Mouse (Mus musculus) CH12.LX (cell line): ENCODE measurements around the gene Cntrob. TPM values are rescaled to one million over a fixed set of nuclear protein-coding genes. Genes with fewer than 3 reads are reported as not detected.
A peak's percentile ranks its signal among the peaks of the same experiment; 100 is the strongest.

Experiments
- DNase-seq: peaks from one replicate; pipeline ENCODE4 v3.0.0-alpha.2; 2013; ENCODE audit errors: extremely low read depth
- H3K27ac ChIP-seq: 2 replicates; pipeline ENCODE4 v1.5.1; 2012; ENCODE audit warnings: low read depth, mild to moderate bottlenecking, control low read depth, moderate library complexity; ENCODE audit not compliant: insufficient read depth
- H3K27me3 ChIP-seq: replicated peaks from 2 replicates; pipeline ENCODE3; 2012; ENCODE audit warnings: inconsistent platforms
- H3K36me3 ChIP-seq, 2 experiments: replicated peaks in 1 of 2; 2 replicates each; pipeline versions ENCODE3 to v1.6.1; 2012; ENCODE audit warnings: inconsistent platforms in 1 of 2, low read length in 1 of 2, mild to moderate bottlenecking in 1 of 2, mixed read lengths in 1 of 2, moderate library complexity in 1 of 2; ENCODE audit not compliant: control insufficient read depth in 1 of 2, insufficient read depth in 1 of 2
- H3K4me1 ChIP-seq, 2 experiments: 2 replicates each; pipeline ENCODE4 v1.6.1; 2012; ENCODE audit warnings: inconsistent platforms in 1 of 2, moderate library complexity in 1 of 2; ENCODE audit not compliant: insufficient read depth in 2 of 2, control insufficient read depth in 1 of 2
- H3K4me2 ChIP-seq: 2 replicates; pipeline ENCODE4 v1.6.1; 2012; ENCODE audit warnings: low read depth, mild to moderate bottlenecking, control low read depth; ENCODE audit not compliant: poor library complexity, insufficient read depth, severe bottlenecking
- H3K4me3 ChIP-seq, 3 experiments: fragments of 150-350 bp in 1 of 3; sonication (generic) in 1 of 3; replicated peaks in 1 of 3; 2 replicates each; pipeline versions ENCODE3 to v1.5.1; 2011 to 2012; ENCODE audit warnings: low read depth in 2 of 3, low read length in 2 of 3, mild to moderate bottlenecking in 2 of 3, moderate library complexity in 2 of 3, control low read depth in 1 of 3, improper control_type of control experiment in 1 of 3, inconsistent platforms in 1 of 3, mixed read lengths in 1 of 3; ENCODE audit not compliant: poor library complexity in 1 of 3
- H3K79me2 ChIP-seq: replicated peaks from 2 replicates; pipeline ENCODE4 v1.6.1; 2012; ENCODE audit warnings: mild to moderate bottlenecking, moderate library complexity; ENCODE audit not compliant: control insufficient read depth, poor library complexity, insufficient read depth, severe bottlenecking; ENCODE audit errors: extremely low read depth
- H3K9ac ChIP-seq: 2 replicates; pipeline ENCODE4 v1.6.1; 2012; ENCODE audit warnings: low read depth, mild to moderate bottlenecking, control low read depth, moderate library complexity; ENCODE audit not compliant: insufficient read depth
- H3K9me3 ChIP-seq: replicated peaks from 2 replicates; pipeline ENCODE3; 2012; ENCODE audit warnings: low read length, inconsistent platforms, mixed read lengths
- BHLHE40 ChIP-seq: IDR thresholded peaks from 2 replicates; pipeline ENCODE4 v1.6.1; 2011; ENCODE audit warnings: mild to moderate bottlenecking, low read depth, low read length, improper control_type of control experiment
- CHD1 ChIP-seq: IDR thresholded peaks from 2 replicates; pipeline ENCODE4 v1.6.1; 2012; ENCODE audit warnings: low read depth, low read length, improper control_type of control experiment, inconsistent platforms
- CHD2 ChIP-seq: IDR thresholded peaks from 2 replicates; pipeline ENCODE4 v1.6.1; 2011; ENCODE audit warnings: low read length, improper control_type of control experiment
- CTCF ChIP-seq, 2 experiments: IDR thresholded peaks in 1 of 2; conservative IDR thresholded peaks in 1 of 2; 2 replicates each; pipeline ENCODE4 v1.5.1; 2011 to 2012; ENCODE audit warnings: low read depth in 2 of 2, low read length in 2 of 2, improper control_type of control experiment in 1 of 2, inconsistent platforms in 1 of 2, mild to moderate bottlenecking in 1 of 2, moderate library complexity in 1 of 2
- E2F4 ChIP-seq: IDR thresholded peaks from 2 replicates; pipeline ENCODE4 v1.6.1; 2011; ENCODE audit warnings: low read depth, low read length, improper control_type of control experiment; ENCODE audit not compliant: insufficient replicate concordance
- ELF1 ChIP-seq: IDR thresholded peaks from 2 replicates; pipeline ENCODE4 v1.6.1; 2014; ENCODE audit warnings: low read depth, mild to moderate bottlenecking, inconsistent platforms, low read length, improper control_type of control experiment
- EP300 ChIP-seq: IDR thresholded peaks from 2 replicates; pipeline ENCODE4 v1.6.1; 2011; ENCODE audit warnings: low read length, improper control_type of control experiment
- ETS1 ChIP-seq: conservative IDR thresholded peaks from 2 replicates; pipeline ENCODE4 v1.6.1; 2012; ENCODE audit warnings: low read depth, mild to moderate bottlenecking, inconsistent platforms, low read length, improper control_type of control experiment, moderate library complexity
- GABPA ChIP-seq: IDR thresholded peaks from 2 replicates; pipeline ENCODE4 v1.6.1; 2012; ENCODE audit warnings: low read depth, low read length, improper control_type of control experiment, inconsistent platforms; ENCODE audit not compliant: insufficient replicate concordance
- HCFC1 ChIP-seq: IDR thresholded peaks from 2 replicates; pipeline ENCODE4 v1.6.1; 2012; ENCODE audit warnings: low read depth, mild to moderate bottlenecking, inconsistent platforms, low read length, improper control_type of control experiment
- IRF4 ChIP-seq: IDR thresholded peaks from 2 replicates; pipeline ENCODE4 v1.6.1; 2014; ENCODE audit warnings: low read depth, mild to moderate bottlenecking, inconsistent platforms, low read length, improper control_type of control experiment
- JUN ChIP-seq: IDR thresholded peaks from 2 replicates; pipeline ENCODE4 v1.6.1; 2011; ENCODE audit warnings: low read depth, mild to moderate bottlenecking, low read length, improper control_type of control experiment, moderate library complexity; ENCODE audit not compliant: insufficient read depth
- JUND ChIP-seq: conservative IDR thresholded peaks from 2 replicates; pipeline ENCODE4 v1.6.1; 2011; ENCODE audit warnings: low read depth, low read length, improper control_type of control experiment
- KAT2A ChIP-seq: IDR thresholded peaks from 2 replicates; pipeline ENCODE4 v1.6.1; 2012; ENCODE audit warnings: low read length, improper control_type of control experiment, inconsistent platforms; ENCODE audit not compliant: insufficient replicate concordance
- MAFK ChIP-seq: IDR thresholded peaks from 2 replicates; pipeline ENCODE4 v1.6.1; 2011; ENCODE audit warnings: low read length, improper control_type of control experiment; ENCODE audit not compliant: insufficient replicate concordance
- MAX ChIP-seq: IDR thresholded peaks from 2 replicates; pipeline ENCODE4 v1.6.1; 2011; ENCODE audit warnings: low read length, improper control_type of control experiment
- MAZ ChIP-seq: IDR thresholded peaks from 2 replicates; pipeline ENCODE4 v1.6.1; 2012; ENCODE audit warnings: low read depth, mild to moderate bottlenecking, inconsistent platforms, low read length, improper control_type of control experiment, moderate library complexity
- MEF2A ChIP-seq: IDR thresholded peaks from 2 replicates; pipeline ENCODE4 v1.6.1; 2014; ENCODE audit warnings: low read depth, mild to moderate bottlenecking, inconsistent platforms, low read length, improper control_type of control experiment, borderline replicate concordance
- MXI1 ChIP-seq: IDR thresholded peaks from 2 replicates; pipeline ENCODE4 v1.6.1; 2011; ENCODE audit warnings: mild to moderate bottlenecking, low read depth, low read length, improper control_type of control experiment
- MYC ChIP-seq: IDR thresholded peaks from 2 replicates; pipeline ENCODE4 v1.6.1; 2011; ENCODE audit warnings: low read depth, mild to moderate bottlenecking, improper control_type of control experiment, low read length
- NELFE ChIP-seq: IDR thresholded peaks from 2 replicates; pipeline ENCODE4 v1.6.1; 2011; ENCODE audit warnings: low read depth, low read length, improper control_type of control experiment
- NRF1 ChIP-seq: IDR thresholded peaks from 2 replicates; pipeline ENCODE4 v1.6.1; 2014; ENCODE audit warnings: low read depth, mild to moderate bottlenecking, inconsistent platforms, low read length, improper control_type of control experiment, moderate library complexity
- PAX5 ChIP-seq: IDR thresholded peaks from 2 replicates; pipeline ENCODE4 v1.6.1; 2012; ENCODE audit warnings: low read length, inconsistent platforms, mixed read lengths
- POLR2A ChIP-seq: IDR thresholded peaks from 2 replicates; pipeline ENCODE4 v1.6.1; 2011; ENCODE audit warnings: low read depth, mild to moderate bottlenecking, improper control_type of control experiment, low read length
- POLR2AphosphoS2 ChIP-seq: IDR thresholded peaks from 2 replicates; pipeline ENCODE4 v1.6.1; 2011; ENCODE audit warnings: low read depth, low read length, improper control_type of control experiment
- RAD21 ChIP-seq: IDR thresholded peaks from 2 replicates; pipeline ENCODE4 v1.6.1; 2011; ENCODE audit warnings: low read depth, mild to moderate bottlenecking, low read length, improper control_type of control experiment, moderate library complexity
- RCOR1 ChIP-seq: conservative IDR thresholded peaks from 2 replicates; pipeline ENCODE4 v1.6.1; 2012; ENCODE audit warnings: low read depth, mild to moderate bottlenecking, inconsistent platforms, low read length, improper control_type of control experiment
- SIN3A ChIP-seq: IDR thresholded peaks from 2 replicates; pipeline ENCODE4 v1.6.1; 2012; ENCODE audit warnings: low read length, improper control_type of control experiment, inconsistent platforms
- SMC3 ChIP-seq: IDR thresholded peaks from 2 replicates; pipeline ENCODE4 v1.6.1; 2011; ENCODE audit warnings: low read depth, low read length, improper control_type of control experiment
- TBP ChIP-seq: conservative IDR thresholded peaks from 2 replicates; pipeline ENCODE4 v1.6.1; 2011; ENCODE audit warnings: low read depth, low read length, improper control_type of control experiment
- TCF12 ChIP-seq: IDR thresholded peaks from 2 replicates; pipeline ENCODE4 v1.6.1; 2014; ENCODE audit warnings: low read depth, mild to moderate bottlenecking, inconsistent platforms, low read length, improper control_type of control experiment
- UBTF ChIP-seq: IDR thresholded peaks from 2 replicates; pipeline ENCODE4 v1.6.1; 2012; ENCODE audit warnings: low read depth, mild to moderate bottlenecking, inconsistent platforms, low read length, improper control_type of control experiment, moderate library complexity
- USF1 ChIP-seq: IDR thresholded peaks from 2 replicates; pipeline ENCODE4 v1.6.1; 2014; ENCODE audit warnings: low read depth, mild to moderate bottlenecking, inconsistent platforms, low read length, improper control_type of control experiment
- USF2 ChIP-seq: conservative IDR thresholded peaks from 2 replicates; pipeline ENCODE4 v1.6.1; 2011; ENCODE audit warnings: low read depth, low read length, improper control_type of control experiment
- ZC3H11A ChIP-seq: IDR thresholded peaks from 2 replicates; pipeline ENCODE4 v1.6.1; 2012; ENCODE audit warnings: low read depth, mild to moderate bottlenecking, inconsistent platforms, low read length, improper control_type of control experiment
- ZKSCAN1 ChIP-seq: IDR thresholded peaks from 2 replicates; pipeline ENCODE4 v1.6.1; 2012; ENCODE audit warnings: low read depth, inconsistent platforms, low read length, improper control_type of control experiment, borderline replicate concordance
- ZMIZ1 ChIP-seq: IDR thresholded peaks from 2 replicates; pipeline ENCODE4 v1.6.1; 2012; ENCODE audit warnings: low read depth, mild to moderate bottlenecking, inconsistent platforms, low read length, improper control_type of control experiment
- ZNF384 ChIP-seq: IDR thresholded peaks from 2 replicates; pipeline ENCODE4 v1.6.1; 2012; ENCODE audit warnings: low read depth, low read length, improper control_type of control experiment, inconsistent platforms
- dilution Hi-C: fragments of 300-500 bp; cut with MboI; formaldehyde crosslinking; loops from 2 replicates; pipeline ENCODE4 v1.14.3; 2020; ENCODE audit warnings: low sequenced_read_pairs; ENCODE audit not compliant: extremely low pct_unique_long_range_greater_than_20kb, extremely low pct_ligation_motif_present
- in situ Hi-C: fragments of 300-500 bp; cut with MboI; formaldehyde crosslinking; loops from 3 replicates; pipeline ENCODE4 v1.14.3; 2019; ENCODE audit warnings: low sequenced_read_pairs, low pct_ligation_motif_present, low pct_unique_long_range_greater_than_20kb, mixed read lengths
- polyA plus RNA-seq: library from polyadenylated mRNA; unstranded; fragments of >175 nt; gene quantifications from 2 replicates; pipeline ENCODE4 v1.2.1, GENCODE M21; 2012; ENCODE audit warnings: low read depth; ENCODE audit not compliant: insufficient read length
- total RNA-seq, 2 experiments: library from RNA; depleted of rRNA; stranded (reverse); fragments of 300-350 nt in 1 of 2; fragments of >200 nt in 1 of 2; gene quantifications; 2 replicates each; pipeline ENCODE4 v1.2.3; 2012 to 2014

Cntrob gene
- total and polyA plus RNA-seq, 3 experiments, result 16.4 to 36.6 (median 18.9) TPM

- Histone ChIP-seq H3K27me3 (peaks cover 2% of the 10 kb centered on the region), H3K9me3 (no peaks in the 10 kb centered on the region), H3K9ac (no peak overlapping the region), H3K79me2 (no peaks in the 10 kb centered on the region), H3K36me3 (no peaks in the 10 kb centered on the region), H3K27ac (peak overlapping the region; percentile 69), H3K4me3 (no peak overlapping the region), H3K4me1 (peaks cover 11 to 65% of the 10 kb centered on the region in 2 experiments; a peak in 3 of 4 replicates), H3K4me2 (peak overlapping the region; percentile 35)
- no peak for TF ChIP-seq POLR2AphosphoS2
- TF ChIP-seq MEF2A, result peak; percentile 93
- peak; percentile 51; the same call in 1 of the 2 replicates for TF ChIP-seq MAX
- peak; percentile 97 for TF ChIP-seq JUN
- no peak for TF ChIP-seq CTCF (conservative IDR thresholded peaks at IDR 0.05 in 1 of 2, IDR thresholded peaks at IDR 0.05 in 1 of 2; ENCODE audit: low read depth in 2 of 2, low read length in 2 of 2)
- TF ChIP-seq ZC3H11A, result no peak
- TF ChIP-seq ELF1, result peak; percentile 82
- no peak for TF ChIP-seq NRF1
- TF ChIP-seq ETS1, result peak; percentile 86
- peak; percentile 78 for TF ChIP-seq RCOR1
- peak; percentile 53; the same call in 1 of the 2 replicates for TF ChIP-seq MXI1
- no peak for TF ChIP-seq USF2
- peak; percentile 99 for TF ChIP-seq JUND
- TF ChIP-seq CHD1, result no peak
- peak; percentile 74; the same call in 1 of the 2 replicates for TF ChIP-seq TBP
- no peak; the same call in 1 of the 2 replicates for TF ChIP-seq SMC3
- TF ChIP-seq MYC, result 0 out of 2 replicates have a peak, but pooled peaks have one; percentile 66
- TF ChIP-seq NELFE, result peak; percentile 64; the same call in 1 of the 2 replicates
- TF ChIP-seq BHLHE40, result peak; percentile 84
- TF ChIP-seq HCFC1, result no peak
- TF ChIP-seq MAFK, result peak; percentile 64; the same call in 1 of the 2 replicates
- no peak for TF ChIP-seq RAD21
- TF ChIP-seq ZKSCAN1, result no peak
- TF ChIP-seq USF1, result no peak
- TF ChIP-seq GABPA, result no peak
- TF ChIP-seq UBTF, result no peak
- TF ChIP-seq KAT2A, result 0 out of 2 replicates have a peak, but pooled peaks have one; percentile 29
- peak; percentile 98 for TF ChIP-seq IRF4
- TF ChIP-seq CHD2, result peak; percentile 89
- no peak for TF ChIP-seq E2F4
- TF ChIP-seq ZNF384, result no peak
- TF ChIP-seq PAX5, result no peak
- TF ChIP-seq POLR2A, result peak; percentile 61
- TF ChIP-seq SIN3A, result no peak
- TF ChIP-seq EP300, result peak; percentile 97
- TF ChIP-seq TCF12, result peak; percentile 91
- TF ChIP-seq MAZ, result peak; percentile 68; the same call in 1 of the 2 replicates
- TF ChIP-seq ZMIZ1, result peak; percentile 48; the same call in 1 of the 2 replicates
- in situ Hi-C loops, result loop anchor here (5.0 kb wide), 2 partner anchors 99 to 129 kb away; partner anchors contain the start of genes Chd3, Cyb5d1, Naa38 and Tmem88
- peak; percentile 82 for DNase-seq
- dilution Hi-C loops, result no loop called here
Measured at GRCm38 (mm10) chr11:69268100-69268499, 55.5 kb downstream of the Cntrob start.
